Mouse (Mus musculus) heart, embryonic 14.5 days (tissue): ENCODE measurements around the gene Fgfr3. TPM values are rescaled to one million over a fixed set of nuclear protein-coding genes. Genes with fewer than 3 reads are reported as not detected.
A peak's percentile ranks its signal among the peaks of the same experiment; 100 is the strongest.

ENCODE experiments used
- ATAC-seq: fragments of 200-750 bp; cut with Nextera tagmentation; 2 replicates; pipeline ENCODE4 v1.8.0; 2017; ENCODE audit warnings: low read depth, moderate TSS enrichment; ENCODE audit not compliant: insufficient number of reproducible peaks, insufficient read depth, low FRiP score
- H3K27ac ChIP-seq, 2 experiments: fragments of 200-500 bp in 1 of 2; fragments of 300-500 bp in 1 of 2; sonication (generic) in 1 of 2; replicated peaks in 1 of 2; 2 replicates each; pipeline ENCODE4 v1.5.1; 2012 to 2014; ENCODE audit warnings: low read depth in 2 of 2, low read length in 2 of 2, control low read depth in 1 of 2, mild to moderate bottlenecking in 1 of 2, mixed read lengths in 1 of 2; ENCODE audit not compliant: control insufficient read depth in 1 of 2, insufficient read depth in 1 of 2
- H3K27me3 ChIP-seq: fragments of 300-500 bp; sonication (generic); 2 replicates; pipeline ENCODE4 v1.6.1; 2014; ENCODE audit warnings: mild to moderate bottlenecking, low read length, control low read depth; ENCODE audit not compliant: control insufficient read depth, insufficient read depth
- H3K36me3 ChIP-seq: fragments of 300-500 bp; sonication (generic); 2 replicates; pipeline ENCODE4 v1.6.1; 2014; ENCODE audit warnings: mild to moderate bottlenecking, control low read depth, low read length, mixed read lengths; ENCODE audit not compliant: control insufficient read depth, insufficient read depth
- H3K4me1 ChIP-seq, 2 experiments: fragments of 200-500 bp in 1 of 2; fragments of 300-500 bp in 1 of 2; sonication (generic) in 1 of 2; 2 replicates each; pipeline ENCODE4 v1.6.1; 2012 to 2014; ENCODE audit warnings: low read length in 2 of 2, control low read depth in 1 of 2, mixed read lengths in 1 of 2; ENCODE audit not compliant: control insufficient read depth in 2 of 2, insufficient read depth in 2 of 2
- H3K4me2 ChIP-seq: fragments of 300-500 bp; sonication (generic); 2 replicates; pipeline ENCODE4 v1.6.1; 2014; ENCODE audit warnings: mild to moderate bottlenecking, low read length
- H3K4me3 ChIP-seq, 2 experiments: fragments of 200-500 bp in 1 of 2; fragments of 300-500 bp in 1 of 2; sonication (generic) in 1 of 2; 2 replicates each; pipeline ENCODE4 v1.5.1; 2012 to 2014; ENCODE audit warnings: low read length in 2 of 2, mild to moderate bottlenecking in 2 of 2, control low read depth in 1 of 2, low read depth in 1 of 2, moderate library complexity in 1 of 2; ENCODE audit not compliant: control insufficient read depth in 1 of 2, insufficient read depth in 1 of 2
- H3K9ac ChIP-seq: fragments of 300-500 bp; sonication (generic); 2 replicates; pipeline ENCODE4 v1.6.1; 2014; ENCODE audit warnings: mild to moderate bottlenecking, low read length
- H3K9me3 ChIP-seq: fragments of 300-500 bp; sonication (generic); 2 replicates; pipeline ENCODE4 v1.6.1; 2016; ENCODE audit warnings: low read length, control low read depth; ENCODE audit not compliant: control insufficient read depth
- WGBS: fragments of 180-500 bp; shearing (Covaris S2); extraction: QIAGEN DNeasy Blood & Tissue Kit; methylation state at CpG from one replicate; pipeline ENCODE4 v1.1.7; 2014; 5-methylcytosine and 5-hydroxymethylcytosine counted together
- polyA plus RNA-seq: library from polyadenylated mRNA; unstranded; fragments of >200 nt; fragmentation: Nextera tagmentation; extraction: Ambion mirVana; gene quantifications from 2 replicates; pipeline ENCODE4 v1.2.1, GENCODE M21; 2014

The Fgfr3 gene
- polyA plus RNA-seq, 1 experiment from 2014 or later = 3.1 TPM

DNA sequence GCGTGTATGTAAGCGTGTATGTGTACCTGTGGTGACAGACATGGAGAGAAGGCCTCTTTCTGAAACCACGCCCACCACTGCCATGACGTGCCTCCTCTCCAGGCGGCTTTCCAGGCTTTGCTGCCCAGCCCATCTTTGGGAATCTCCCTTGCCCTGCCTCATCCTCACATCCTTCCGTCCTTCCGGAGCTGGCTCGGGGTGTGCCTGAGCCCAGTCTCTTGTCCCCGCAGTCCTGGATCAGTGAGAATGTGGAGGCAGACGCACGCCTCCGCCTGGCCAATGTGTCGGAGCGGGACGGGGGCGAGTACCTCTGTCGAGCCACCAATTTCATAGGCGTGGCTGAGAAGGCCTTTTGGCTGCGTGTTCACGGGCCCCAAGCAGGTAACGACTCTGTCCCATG, 9.6 kb downstream of the Fgfr3 start:
- H3K4me3 ChIP-seq = no peak overlapping the region
- no peaks in the 10 kb centered on the region for H3K9me3 ChIP-seq
- no peak overlapping the region for H3K4me2 ChIP-seq
- H3K27me3 ChIP-seq = no peaks in the 10 kb centered on the region
- no peak overlapping the region for H3K27ac ChIP-seq
- peaks cover 3% of the 10 kb centered on the region; the same call in 1 of the 2 replicates for H3K36me3 ChIP-seq
- no peak overlapping the region for H3K9ac ChIP-seq
- ATAC-seq = no peak
- 69% methylated on average over 21 of the region's 21 CpGs for WGBS
- H3K4me1 ChIP-seq = no peaks in the 10 kb centered on the region

DNA sequence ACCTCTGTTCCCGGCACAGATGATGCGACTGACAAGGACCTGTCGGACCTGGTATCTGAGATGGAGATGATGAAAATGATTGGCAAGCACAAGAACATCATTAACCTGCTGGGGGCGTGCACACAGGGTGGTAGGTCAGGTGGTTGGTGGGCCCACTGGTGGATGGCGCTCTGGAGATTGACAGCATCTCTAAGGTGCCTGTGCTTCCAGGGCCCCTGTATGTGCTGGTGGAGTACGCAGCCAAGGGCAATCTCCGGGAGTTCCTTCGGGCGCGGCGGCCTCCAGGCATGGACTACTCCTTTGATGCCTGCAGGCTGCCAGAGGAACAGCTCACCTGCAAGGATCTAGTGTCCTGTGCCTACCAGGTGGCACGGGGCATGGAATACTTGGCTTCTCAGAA, 12.4 kb downstream of the Fgfr3 start:
- Histone ChIP-seq H3K27ac (no peak overlapping the region), H3K9ac (no peak overlapping the region), H3K9me3 (no peaks in the 10 kb centered on the region), H3K36me3 (peaks cover 3% of the 10 kb centered on the region; the same call in 1 of the 2 replicates), H3K27me3 (no peaks in the 10 kb centered on the region), H3K4me1 (no peaks in the 10 kb centered on the region), H3K4me2 (no peak overlapping the region), H3K4me3 (no peak overlapping the region)
- ATAC-seq = no peak
- WGBS = 92% methylated on average over 12 of the region's 12 CpGs

- WGBS = 91% methylated on average over 16 of the region's 16 CpGs
- ATAC-seq = no peak
These were observed 14.1 kb downstream of the Fgfr3 start for GRCm38 (mm10) chr5:33735412-33736092.

GRCm38 (mm10) chr5:33736230-33736629, 14.8 kb downstream of the Fgfr3 start:
- Histone ChIP-seq H3K9ac (no peak overlapping the region), H3K4me3 (no peak overlapping the region), H3K9me3 (no peaks in the 10 kb centered on the region), H3K27me3 (no peaks in the 10 kb centered on the region), H3K4me2 (no peak overlapping the region), H3K4me1 (no peaks in the 10 kb centered on the region), H3K27ac (no peak overlapping the region), H3K36me3 (peaks cover 10% of the 10 kb centered on the region; the same call in 1 of the 2 replicates)
- WGBS = 79% methylated on average over 9 of the region's 9 CpGs
- no peak for ATAC-seq

More at GRCm38 (mm10) chr5:33735412-33736092, 14.1 kb downstream of the Fgfr3 start:
- H3K9me3 ChIP-seq = no peaks in the 10 kb centered on the region
- H3K27ac ChIP-seq = no peak overlapping the region
- H3K9ac ChIP-seq = no peak overlapping the region
- peaks cover 7% of the 10 kb centered on the region; the same call in 1 of the 2 replicates for H3K36me3 ChIP-seq
- no peaks in the 10 kb centered on the region for H3K27me3 ChIP-seq
- no peak overlapping the region for H3K4me3 ChIP-seq
- no peaks in the 10 kb centered on the region for H3K4me1 ChIP-seq
- no peak overlapping the region for H3K4me2 ChIP-seq

GRCm38 (mm10) chr5:33737903-33738321, 16.4 kb downstream of the Fgfr3 start:
- Histone ChIP-seq H3K4me3 (no peak overlapping the region), H3K27me3 (no peaks in the 10 kb centered on the region), H3K27ac (no peak overlapping the region), H3K9ac (no peak overlapping the region), H3K9me3 (no peaks in the 10 kb centered on the region), H3K4me1 (peaks cover 0 to 2% of the 10 kb centered on the region in 2 experiments; a peak in 2 of 4 replicates), H3K4me2 (no peak overlapping the region), H3K36me3 (peaks cover 24% of the 10 kb centered on the region)
- ATAC-seq = no peak
- 18% methylated on average over 7 of the region's 7 CpGs for WGBS

DNA sequence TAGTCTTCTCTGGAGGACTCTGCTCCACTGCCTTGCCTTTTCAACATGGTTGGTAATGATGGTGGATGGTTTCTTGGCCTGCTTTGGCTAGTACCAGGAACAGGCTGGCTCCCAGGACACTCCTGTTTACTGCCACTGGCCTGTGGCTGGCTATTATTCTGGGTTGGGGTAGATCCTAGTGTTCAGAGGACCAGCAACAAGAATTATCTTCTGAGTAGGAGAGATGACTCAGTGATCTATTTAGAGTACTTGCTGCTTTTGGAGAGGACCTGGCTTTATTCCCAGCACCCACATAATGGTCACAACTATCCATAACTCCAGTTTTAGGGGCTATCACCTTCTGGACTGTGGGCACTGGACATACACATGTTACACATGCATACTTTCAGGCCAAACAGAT, 16.9 kb downstream of the Fgfr3 start:
- no peaks in the 10 kb centered on the region for H3K27me3 ChIP-seq
- H3K27ac ChIP-seq = no peak overlapping the region
- no peak overlapping the region for H3K9ac ChIP-seq
- no peak overlapping the region for H3K4me2 ChIP-seq
- ATAC-seq = no peak
- no peak overlapping the region for H3K4me3 ChIP-seq
- H3K4me1 ChIP-seq = peaks cover 0 to 6% of the 10 kb centered on the region in 2 experiments; a peak in 3 of 4 replicates
- H3K36me3 ChIP-seq = peaks cover 28% of the 10 kb centered on the region
- H3K9me3 ChIP-seq = no peaks in the 10 kb centered on the region

GRCm38 (mm10) chr5:33740548-33740947, 19.1 kb downstream of the Fgfr3 start:
- Histone ChIP-seq H3K36me3 (peaks cover 46% of the 10 kb centered on the region), H3K4me1 (peaks cover 4 to 11% of the 10 kb centered on the region in 2 experiments; a peak in 3 of 4 replicates), H3K27me3 (no peaks in the 10 kb centered on the region), H3K4me2 (no peak overlapping the region), H3K9ac (no peak overlapping the region), H3K27ac (no peak overlapping the region), H3K4me3 (no peak overlapping the region), H3K9me3 (no peaks in the 10 kb centered on the region)
- no peak for ATAC-seq
- WGBS = 80% methylated on average over 4 of the region's 4 CpGs

GRCm38 (mm10) chr5:33743481-33743880, 22.0 kb downstream of the Fgfr3 start:
- WGBS = 45% methylated on average over 8 of the region's 8 CpGs
- Histone ChIP-seq H3K27me3 (no peaks in the 10 kb centered on the region), H3K4me3 (no peak overlapping the region), H3K9me3 (no peaks in the 10 kb centered on the region), H3K36me3 (peaks cover 76% of the 10 kb centered on the region), H3K27ac (peak overlapping the region; percentile 21 to 36; a peak in 3 of 4 replicates), H3K9ac (no peak overlapping the region), H3K4me1 (peaks cover 4 to 11% of the 10 kb centered on the region in 2 experiments; a peak in 3 of 4 replicates), H3K4me2 (no peak overlapping the region)
- ATAC-seq = no peak
